Mouse (Mus musculus): ENCODE results near the gene Ehmt1. TPM values are rescaled to one million over a fixed set of nuclear protein-coding genes. Genes with fewer than 3 reads are reported as not detected.

Gene Ehmt1
- total and polyA plus RNA-seq, 3 experiments = 31.9 to 55.8 TPM; not detected in 1

DNA sequence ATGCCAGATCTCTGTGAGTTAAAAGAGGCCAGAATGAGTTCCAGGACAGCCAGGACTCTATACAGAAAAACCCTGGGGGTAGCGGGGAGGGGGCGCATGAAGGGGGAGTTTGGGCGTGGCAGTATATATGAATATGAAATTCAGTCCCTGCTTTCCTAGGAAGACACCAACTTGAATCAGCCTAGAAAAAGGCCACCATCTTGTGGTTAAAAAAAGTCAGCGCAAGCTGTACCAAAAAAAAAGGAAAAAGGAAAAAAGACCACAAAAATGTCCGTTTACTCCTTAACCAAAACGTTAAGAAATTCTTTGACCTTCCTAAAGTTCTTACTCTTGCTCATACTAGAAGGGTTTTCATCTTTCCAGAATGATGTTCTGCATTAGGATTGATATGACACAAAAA, 16.4 kb downstream of the Ehmt1 start:
- Histone ChIP-seq H3K27me3 (ENCODE audit: control insufficient read depth in 1 of 2, insufficient read depth in 2 of 2, low read length in 2 of 2) (no peaks in the 10 kb centered on the region), H3K36me3 (ENCODE audit: control insufficient read depth in 1 of 2, insufficient read depth in 2 of 2, low read length in 2 of 2) (peaks cover 7 to 19% of the 10 kb centered on the region in 2 experiments), H3K9ac (ENCODE audit: control insufficient read depth, low read depth, low read length, poor library complexity, severe bottlenecking) (no peak overlapping the region)

DNA sequence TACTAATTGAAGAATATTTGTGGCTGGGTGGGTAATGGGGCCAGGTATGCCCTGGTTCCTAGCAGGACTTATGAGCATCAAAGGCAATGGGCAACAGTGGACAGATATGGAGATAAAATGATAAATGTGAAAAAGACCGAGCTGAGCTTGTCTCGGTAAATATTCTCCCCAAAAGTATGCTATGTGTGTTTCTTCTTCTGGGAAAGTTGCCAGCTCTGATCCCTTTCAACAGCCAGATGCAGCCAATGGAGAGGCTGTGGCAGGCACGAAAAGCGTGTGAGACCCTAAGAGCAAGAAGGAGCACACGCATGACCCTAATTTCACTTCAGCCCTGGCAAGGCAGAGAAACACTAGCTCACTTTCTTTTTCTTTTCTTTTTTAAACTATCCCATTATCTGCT, 18.4 kb downstream of the Ehmt1 start:
- Histone ChIP-seq H3K36me3 (ENCODE audit: control insufficient read depth in 1 of 2, insufficient read depth in 2 of 2, low read length in 2 of 2) (peaks cover 9 to 11% of the 10 kb centered on the region in 2 experiments), H3K4me1 (ENCODE audit: control insufficient read depth in 1 of 2, insufficient read depth in 2 of 2, low read length in 2 of 2) (peaks cover 9 to 14% of the 10 kb centered on the region in 2 experiments; a peak in 3 of 4 replicates), H3K4me3 (ENCODE audit: control insufficient read depth in 1 of 2, insufficient read depth in 1 of 2, low read depth in 2 of 2, low read length in 2 of 2) (no peak overlapping the region), H3K9me3 (replicated peaks; ENCODE audit: insufficient read depth, low read length) (no peaks in the 10 kb centered on the region), H3K27ac (ENCODE audit: control insufficient read depth, low read depth, low read length) (no peak overlapping the region), H3K27me3 (ENCODE audit: control insufficient read depth in 1 of 2, insufficient read depth in 2 of 2, low read length in 2 of 2) (no peaks in the 10 kb centered on the region), H3K9ac (ENCODE audit: control insufficient read depth, low read depth, low read length, poor library complexity, severe bottlenecking) (no peak overlapping the region), H3K79me2 (ENCODE audit: control insufficient read depth, insufficient read depth, low read length, poor library complexity) (peaks cover 36% of the 10 kb centered on the region)
- no peak for DNase-seq (ENCODE audit: low read depth, low spot score)
- TF ChIP-seq MAZ (IDR thresholded peaks at IDR 0.05; ENCODE audit: low read depth, low read length) (no peak), RAD21 (IDR thresholded peaks at IDR 0.05; ENCODE audit: low read depth, low read length) (no peak)

More for the DNA sequence above, 16.4 kb downstream of the Ehmt1 start:
- Histone ChIP-seq H3K27ac (ENCODE audit: control insufficient read depth, low read depth, low read length) (no peak overlapping the region), H3K9me3 (replicated peaks; ENCODE audit: insufficient read depth, low read length) (no peaks in the 10 kb centered on the region), H3K4me1 (ENCODE audit: control insufficient read depth in 1 of 2, insufficient read depth in 2 of 2, low read length in 2 of 2) (peaks cover 9 to 19% of the 10 kb centered on the region in 2 experiments), H3K4me3 (ENCODE audit: control insufficient read depth in 1 of 2, insufficient read depth in 1 of 2, low read depth in 2 of 2, low read length in 2 of 2) (no peak overlapping the region), H3K79me2 (ENCODE audit: control insufficient read depth, insufficient read depth, low read length, poor library complexity) (peaks cover 35% of the 10 kb centered on the region)
- TF ChIP-seq ZNF384 (IDR thresholded peaks at IDR 0.05; ENCODE audit: low read depth, low read length) (0 out of 2 replicates have a peak, but pooled peaks have one; percentile 28), UBTF (IDR thresholded peaks at IDR 0.05; ENCODE audit: borderline replicate concordance, insufficient read depth, low read depth, low read length) (no peak), GABPA (IDR thresholded peaks at IDR 0.05; ENCODE audit: low read depth, low read length) (no peak), RCOR1 (IDR thresholded peaks at IDR 0.05; ENCODE audit: low read depth, low read length) (no peak), CTCF (IDR thresholded peaks at IDR 0.05 in 2 of 3, conservative IDR thresholded peaks at IDR 0.05 in 1 of 3; ENCODE audit: control insufficient read depth in 1 of 3, insufficient read depth in 1 of 3, low read depth in 2 of 3, low read length in 3 of 3, poor library complexity in 1 of 3, severe bottlenecking in 1 of 3) (peak in 1 of 3 experiments; percentile 6; a peak in 1 of 6 replicates), SIN3A (IDR thresholded peaks at IDR 0.05; ENCODE audit: low read length) (no peak)
- no peak for DNase-seq (ENCODE audit: low read depth, low spot score)

DNA sequence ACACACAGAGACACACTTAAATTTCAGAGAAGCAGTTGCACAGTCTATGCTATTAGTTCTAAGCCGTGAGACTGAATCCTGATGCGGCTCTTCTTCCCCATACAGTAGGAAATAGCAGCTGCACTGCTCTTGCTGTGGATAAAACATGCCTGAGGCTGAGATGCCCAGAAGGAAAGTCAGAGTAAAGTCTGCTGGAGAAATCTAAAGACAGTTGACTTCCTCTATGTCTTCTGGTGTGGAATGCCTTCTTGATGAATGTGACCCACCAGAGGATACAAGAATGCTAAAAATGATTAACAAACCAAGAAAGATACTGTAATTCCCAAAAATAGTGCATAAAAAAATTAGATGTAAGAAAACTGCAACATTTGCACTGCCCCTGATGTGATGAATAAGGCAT, 20.1 kb downstream of the Ehmt1 start:
- Histone ChIP-seq H3K79me2 (ENCODE audit: control insufficient read depth, insufficient read depth, low read length, poor library complexity) (peaks cover 39% of the 10 kb centered on the region), H3K27ac (ENCODE audit: control insufficient read depth, low read depth, low read length) (no peak overlapping the region), H3K4me3 (ENCODE audit: control insufficient read depth in 1 of 2, insufficient read depth in 1 of 2, low read depth in 2 of 2, low read length in 2 of 2) (no peak overlapping the region), H3K27me3 (ENCODE audit: control insufficient read depth in 1 of 2, insufficient read depth in 2 of 2, low read length in 2 of 2) (no peaks in the 10 kb centered on the region), H3K9me3 (replicated peaks; ENCODE audit: insufficient read depth, low read length) (no peaks in the 10 kb centered on the region), H3K9ac (ENCODE audit: control insufficient read depth, low read depth, low read length, poor library complexity, severe bottlenecking) (no peak overlapping the region), H3K36me3 (ENCODE audit: control insufficient read depth in 1 of 2, insufficient read depth in 2 of 2, low read length in 2 of 2) (peaks cover 4 to 9% of the 10 kb centered on the region in 2 experiments), H3K4me1 (ENCODE audit: control insufficient read depth in 1 of 2, insufficient read depth in 2 of 2, low read length in 2 of 2) (no peaks in the 10 kb centered on the region)
- no peak for DNase-seq (ENCODE audit: low read depth, low spot score)
- TF ChIP-seq CHD1 (IDR thresholded peaks at IDR 0.05; ENCODE audit: low read depth, low read length) (no peak), TAL1 (IDR thresholded peaks at IDR 0.05; ENCODE audit: low read length) (no peak), CHD2 (IDR thresholded peaks at IDR 0.05; ENCODE audit: low read length) (no peak), GATA1 (IDR thresholded peaks at IDR 0.05; ENCODE audit: low read depth, low read length) (no peak), ZMIZ1 (IDR thresholded peaks at IDR 0.05; ENCODE audit: low read depth, low read length) (no peak)

Measured in MEL (cell line).